In genomic region chr6:4953028-4953719, GRCm38 (mm10) we compare ENCODE assay signal across 17 mouse cellular contexts. TPM values are rescaled to one million over a fixed set of nuclear protein-coding genes. Genes with fewer than 3 reads are reported as not detected.
DNase-seq lines count a peak whose midpoint lies in the region; ATAC-seq and TF ChIP-seq lines count a peak whose summit lies in the region.
"Had no signal": no experiment of that assay in that cellular context is flagged by ENCODE, and none has a peak within 500 bp of the region (broad histone marks: within the 10 kb centered on the region; RNA-seq: fewer than 3 reads in every experiment).

No protein-coding gene starts in this region.

- H3K4me1 ChIP-seq in kidney, embryonic 16.5 days (ENCODE audit: insufficient read depth, low read length): peaks cover 19% of the 10 kb centered on the region; the same call in 1 of the 2 replicates
- peaks cover 22% of the 10 kb centered on the region; the same call in 1 of the 2 replicates for H3K4me1 ChIP-seq in embryonic facial prominence, embryonic 12.5 days
- peaks cover 39% of the 10 kb centered on the region for H3K4me1 ChIP-seq in limb, embryonic 14.5 days (ENCODE audit: control insufficient read depth, insufficient read depth, low read length)
- no peaks in the 10 kb centered on the region for H3K4me1 ChIP-seq in forebrain, embryonic 11.5 days (replicated peaks; ENCODE audit: control insufficient read depth, insufficient read depth, low read length)

- H3K27me3 ChIP-seq in kidney, embryonic 16.5 days (ENCODE audit: insufficient read depth, low read length): no peaks in the 10 kb centered on the region
- no peaks in the 10 kb centered on the region for H3K27me3 ChIP-seq in embryonic facial prominence, embryonic 12.5 days
- no peaks in the 10 kb centered on the region for H3K27me3 ChIP-seq in limb, embryonic 14.5 days (ENCODE audit: control insufficient read depth, insufficient read depth, low read length)
- no peaks in the 10 kb centered on the region for H3K27me3 ChIP-seq in forebrain, embryonic 11.5 days (ENCODE audit: control insufficient read depth, insufficient read depth, low read length)
- H3K27me3 ChIP-seq: Patski had no signal

- no peaks in the 10 kb centered on the region for H3K36me3 ChIP-seq in kidney, embryonic 16.5 days (ENCODE audit: insufficient read depth, low read length)
- no peaks in the 10 kb centered on the region for H3K36me3 ChIP-seq in embryonic facial prominence, embryonic 12.5 days
- no peaks in the 10 kb centered on the region for H3K36me3 ChIP-seq in limb, embryonic 14.5 days (ENCODE audit: control insufficient read depth, insufficient read depth, low read length)
- no peaks in the 10 kb centered on the region for H3K36me3 ChIP-seq in forebrain, embryonic 11.5 days (ENCODE audit: control insufficient read depth, insufficient read depth, low read length)

- H3K9me3 ChIP-seq in kidney, embryonic 16.5 days (ENCODE audit: low read length): no peaks in the 10 kb centered on the region
- no peaks in the 10 kb centered on the region for H3K9me3 ChIP-seq in embryonic facial prominence, embryonic 12.5 days
- no peaks in the 10 kb centered on the region for H3K9me3 ChIP-seq in limb, embryonic 14.5 days (ENCODE audit: control insufficient read depth, low read length)
- H3K9me3 ChIP-seq in forebrain, embryonic 11.5 days (ENCODE audit: control insufficient read depth, low read length): no peaks in the 10 kb centered on the region

- TF ChIP-seq POLR2A in limb, embryonic 14.5 days (IDR thresholded peaks at IDR 0.05; ENCODE audit: borderline replicate concordance, extremely low read depth, insufficient read depth, insufficient read length): no peak

- ATAC-seq in kidney, embryonic 16.5 days (ENCODE audit: low FRiP score, low TSS enrichment): peak; percentile 84
- ATAC-seq in embryonic facial prominence, embryonic 12.5 days (ENCODE audit: insufficient number of reproducible peaks, insufficient read depth, low FRiP score, low TSS enrichment): no peak
- peak; percentile 73 for ATAC-seq in limb, embryonic 14.5 days (ENCODE audit: low FRiP score, low read depth)
- ATAC-seq in forebrain, embryonic 11.5 days (replicated peaks; ENCODE audit: low FRiP score): no peak
- ATAC-seq: forebrain, embryonic 14.5 days; hindbrain, embryonic 16.5 days; midbrain, embryonic 16.5 days; Patski had no signal

- H3K4me2 ChIP-seq in kidney, embryonic 16.5 days (replicated peaks; ENCODE audit: low read depth, low read length): peak overlapping the region; percentile 30
- H3K4me2 ChIP-seq in embryonic facial prominence, embryonic 12.5 days (replicated peaks): 0 out of 2 replicates have a peak overlapping the region, but pooled peaks have one; percentile 10
- H3K4me2 ChIP-seq in limb, embryonic 14.5 days (replicated peaks; ENCODE audit: low read depth, low read length, severe bottlenecking): peak overlapping the region; percentile 31
- H3K4me2 ChIP-seq in forebrain, embryonic 11.5 days (ENCODE audit: low read depth, low read length, severe bottlenecking): no peak overlapping the region

- no peak overlapping the region for H3K4me3 ChIP-seq in kidney, embryonic 16.5 days (ENCODE audit: low read length)
- H3K4me3 ChIP-seq in embryonic facial prominence, embryonic 12.5 days: no peak overlapping the region
- H3K4me3 ChIP-seq in limb, embryonic 14.5 days (replicated peaks; ENCODE audit: low read length): no peak overlapping the region
- no peak overlapping the region for H3K4me3 ChIP-seq in forebrain, embryonic 11.5 days (ENCODE audit: low read depth, low read length)

- H3K27ac ChIP-seq in kidney, embryonic 16.5 days (ENCODE audit: low read length): peak overlapping the region; percentile 74
- H3K27ac ChIP-seq in embryonic facial prominence, embryonic 12.5 days: peak overlapping the region; percentile 42; the same call in 1 of the 2 replicates
- H3K27ac ChIP-seq in limb, embryonic 14.5 days (replicated peaks; ENCODE audit: low read depth, low read length): peak overlapping the region; percentile 58
- no peak overlapping the region for H3K27ac ChIP-seq in forebrain, embryonic 11.5 days (ENCODE audit: low read depth, low read length)

- 37% methylated on average over 14 of the region's 14 CpGs for WGBS in kidney, embryonic 16.5 days
- 36% methylated on average over 14 of the region's 14 CpGs for WGBS in embryonic facial prominence, embryonic 12.5 days
- 27% methylated on average over 14 of the region's 14 CpGs for WGBS in limb, embryonic 14.5 days
- 85% methylated on average over 14 of the region's 14 CpGs for WGBS in forebrain, embryonic 11.5 days

- no peak overlapping the region for H3K9ac ChIP-seq in kidney, embryonic 16.5 days (replicated peaks; ENCODE audit: low read length)
- no peak overlapping the region for H3K9ac ChIP-seq in embryonic facial prominence, embryonic 12.5 days
- no peak overlapping the region for H3K9ac ChIP-seq in limb, embryonic 14.5 days (ENCODE audit: low read depth, low read length, severe bottlenecking)
- H3K9ac ChIP-seq in forebrain, embryonic 11.5 days (ENCODE audit: low read length): no peak overlapping the region

- DNase-seq in kidney, adult 11 months: no peak
- DNase-seq in adipocyte (ENCODE audit: low spot score): peak; percentile 51
- peak; percentile 81 for DNase-seq in limb, embryonic 14.5 days (ENCODE audit: low spot score)
- no peak for DNase-seq in cerebellum, postnatal 25 days
- no peak for DNase-seq in layer of hippocampus, adult 9-10 months (ENCODE audit: low spot score)
- no peak for DNase-seq in forebrain, embryonic 11.5 days (ENCODE audit: low spot score)
- DNase-seq: adrenal gland, adult 2 months; cerebellum, postnatal 10 days; gastrocnemius, postnatal 36 days; lung, postnatal 14 days; right cerebral cortex, postnatal 25 days had no signal

RNA-seq across cellular contexts. Expression of gene Ppp1r9a, which starts 50.5 kb away (rescaled TPM):
- polyA plus RNA-seq in kidney, embryonic 16.5 days (2015; fragmentation: Nextera tagmentation; extraction: Ambion mirVana): 14.9 and 15.9 TPM in 2 replicates
- polyA plus RNA-seq in embryonic facial prominence, embryonic 12.5 days (2016; fragmentation: Nextera tagmentation; extraction: Ambion mirVana): 23.0 and 26.6 TPM in 2 replicates
- 33.8 and 33.9 TPM in 2 replicates for polyA plus RNA-seq in limb, embryonic 14.5 days (2012; rRNA removed)
- 18.9 and 23.2 TPM in 2 replicates for polyA plus RNA-seq in limb, embryonic 14.5 days (2014; fragmentation: Nextera tagmentation; extraction: Ambion mirVana)
- polyA plus RNA-seq in forebrain, embryonic 11.5 days (2014; fragmentation: Nextera tagmentation; extraction: Ambion mirVana): 26.3 and 29.2 TPM in 2 replicates

Comparison
In these comparisons a context has a peak if more than half of its experiments do, and no peak if none do; other contexts are left out.
1. ATAC-seq: peak in kidney, embryonic 16.5 days (single experiment) and limb, embryonic 14.5 days (single experiment); none in embryonic facial prominence, embryonic 12.5 days (single experiment) and forebrain, embryonic 11.5 days (single experiment).
2. DNase-seq: peak in adipocyte (single experiment) and limb, embryonic 14.5 days (single experiment); none in kidney, adult 11 months (single experiment), cerebellum, postnatal 25 days (0 of 2), layer of hippocampus, adult 9-10 months (single experiment) and forebrain, embryonic 11.5 days (single experiment).